Mouse (Mus musculus) midbrain, embryonic 11.5 days (tissue): ENCODE measurements around the gene Ccdc121. TPM values are rescaled to one million over a fixed set of nuclear protein-coding genes. Genes with fewer than 3 reads are reported as not detected.

Experiments used
- ATAC-seq: fragments of 200-750 bp; cut with Nextera tagmentation; 2 replicates; pipeline ENCODE4 v1.8.0; 2017; ENCODE audit warnings: moderate TSS enrichment, moderate library complexity; ENCODE audit not compliant: low FRiP score
- DNase-seq: peaks from one replicate; pipeline ENCODE4 v3.0.0; 2015; ENCODE audit warnings: low spot score; ENCODE audit errors: missing footprints
- H3K27ac ChIP-seq: fragments of 300-500 bp; sonication (generic); 2 replicates; pipeline ENCODE4 v1.5.1; 2014; ENCODE audit warnings: low read depth, low read length
- H3K27me3 ChIP-seq: fragments of 300-500 bp; sonication (generic); 2 replicates; pipeline ENCODE4 v1.6.1; 2014; ENCODE audit warnings: mild to moderate bottlenecking, low read length, moderate library complexity, mixed read lengths; ENCODE audit not compliant: control insufficient read depth, insufficient read depth
- H3K36me3 ChIP-seq: fragments of 300-500 bp; sonication (generic); 2 replicates; pipeline ENCODE4 v1.6.1; 2014; ENCODE audit warnings: mild to moderate bottlenecking, low read length, moderate library complexity, mixed read lengths; ENCODE audit not compliant: control insufficient read depth, insufficient read depth
- H3K4me1 ChIP-seq: fragments of 300-500 bp; sonication (generic); 2 replicates; pipeline ENCODE4 v1.6.1; 2014; ENCODE audit warnings: low read length; ENCODE audit not compliant: control insufficient read depth, insufficient read depth
- H3K4me2 ChIP-seq: fragments of 300-500 bp; sonication (generic); 2 replicates; pipeline ENCODE4 v1.6.1; 2014; ENCODE audit warnings: mild to moderate bottlenecking, moderate library complexity
- H3K4me3 ChIP-seq: fragments of 300-500 bp; sonication (generic); 2 replicates; pipeline ENCODE4 v1.5.1; 2014; ENCODE audit warnings: low read depth, low read length
- H3K9ac ChIP-seq: fragments of 300-500 bp; sonication (generic); 2 replicates; pipeline ENCODE4 v1.6.1; 2014; ENCODE audit warnings: low read length
- H3K9me3 ChIP-seq: fragments of 300-500 bp; sonication (generic); 2 replicates; pipeline ENCODE4 v1.6.1; 2016; ENCODE audit warnings: low read length; ENCODE audit not compliant: control insufficient read depth
- WGBS: fragments of 180-500 bp; shearing (Covaris S2); extraction: QIAGEN DNeasy Blood & Tissue Kit; methylation state at CpG from one replicate; pipeline ENCODE4 v1.1.7; 2014; 5-methylcytosine and 5-hydroxymethylcytosine counted together
- polyA plus RNA-seq: library from polyadenylated mRNA; unstranded; fragments of >200 nt; fragmentation: Nextera tagmentation; extraction: Ambion mirVana; gene quantifications from 2 replicates; pipeline ENCODE4 v1.2.1, GENCODE M21; 2014

Gene Ccdc121
- polyA plus RNA-seq, 1 experiment from 2014 or later: not detected

- H3K4me1 ChIP-seq: no peaks in the 10 kb centered on the region
- peaks cover 5% of the 10 kb centered on the region; the same call in 1 of the 2 replicates for H3K9me3 ChIP-seq
- no peaks in the 10 kb centered on the region for H3K36me3 ChIP-seq
- no peak overlapping the region for H3K4me2 ChIP-seq
- H3K27ac ChIP-seq: no peak overlapping the region
- no peak for DNase-seq
- ATAC-seq: no peak
- H3K4me3 ChIP-seq: no peak overlapping the region
- no peak overlapping the region for H3K9ac ChIP-seq
- WGBS: 87% methylated on average over 8 of the region's 8 CpGs
- H3K27me3 ChIP-seq: no peaks in the 10 kb centered on the region
These were observed 41.8 kb downstream of the Ccdc121 start for GRCm38 (mm10) chr1:181469415-181469814.

- Histone ChIP-seq H3K4me2 (no peak overlapping the region), H3K4me3 (no peak overlapping the region), H3K9me3 (peaks cover 5% of the 10 kb centered on the region; the same call in 1 of the 2 replicates), H3K27me3 (no peaks in the 10 kb centered on the region), H3K27ac (no peak overlapping the region), H3K4me1 (no peaks in the 10 kb centered on the region), H3K9ac (no peak overlapping the region), H3K36me3 (no peaks in the 10 kb centered on the region)
- ATAC-seq (no peak), DNase-seq (no peak)
- 90% methylated on average over 6 of the region's 6 CpGs for WGBS
These were observed 44.0 kb downstream of the Ccdc121 start for GRCm38 (mm10) chr1:181467321-181467670.

DNA sequence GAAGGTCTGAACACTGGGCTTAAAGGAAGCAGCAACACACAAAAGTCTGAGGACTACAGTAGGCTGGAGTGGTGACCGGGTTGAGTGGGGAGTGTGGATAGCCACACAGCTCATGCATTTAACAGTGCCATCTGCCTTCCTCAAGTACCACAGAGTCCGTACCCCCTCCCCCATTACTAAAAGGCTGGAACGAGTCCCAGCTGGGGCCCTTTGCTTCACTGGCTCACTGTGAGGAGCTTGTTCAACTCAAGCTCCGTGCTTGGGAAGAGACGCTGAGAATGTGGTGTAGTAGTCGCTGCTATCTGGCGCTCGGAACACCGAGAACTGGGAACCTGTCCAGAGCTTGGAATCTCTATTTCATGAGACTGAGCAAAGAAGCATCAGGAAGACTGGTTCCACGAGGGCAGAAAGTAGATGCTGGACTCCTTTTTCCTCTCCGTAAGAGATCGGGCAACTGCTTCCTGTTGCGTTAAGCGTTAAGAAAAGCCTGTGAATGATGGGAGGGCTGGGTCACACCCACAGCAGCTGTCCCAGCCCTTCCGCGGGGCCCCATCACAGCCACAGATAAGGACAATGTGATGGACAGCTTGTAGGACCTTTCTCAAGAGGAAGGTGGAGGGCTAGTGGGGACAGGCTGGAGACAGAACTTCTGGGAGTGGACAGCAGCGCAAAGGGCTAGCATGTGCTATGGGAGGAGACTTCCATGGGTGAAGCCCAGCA is 44.5 kb downstream of the Ccdc121 start:
- Histone ChIP-seq H3K4me2 (no peak overlapping the region), H3K4me1 (no peaks in the 10 kb centered on the region), H3K9me3 (peaks cover 5% of the 10 kb centered on the region; the same call in 1 of the 2 replicates), H3K27ac (no peak overlapping the region), H3K27me3 (no peaks in the 10 kb centered on the region), H3K36me3 (no peaks in the 10 kb centered on the region), H3K9ac (no peak overlapping the region), H3K4me3 (no peak overlapping the region)
- 85% methylated on average over 17 of the region's 17 CpGs for WGBS
- ATAC-seq (no peak), DNase-seq (no peak)

DNA sequence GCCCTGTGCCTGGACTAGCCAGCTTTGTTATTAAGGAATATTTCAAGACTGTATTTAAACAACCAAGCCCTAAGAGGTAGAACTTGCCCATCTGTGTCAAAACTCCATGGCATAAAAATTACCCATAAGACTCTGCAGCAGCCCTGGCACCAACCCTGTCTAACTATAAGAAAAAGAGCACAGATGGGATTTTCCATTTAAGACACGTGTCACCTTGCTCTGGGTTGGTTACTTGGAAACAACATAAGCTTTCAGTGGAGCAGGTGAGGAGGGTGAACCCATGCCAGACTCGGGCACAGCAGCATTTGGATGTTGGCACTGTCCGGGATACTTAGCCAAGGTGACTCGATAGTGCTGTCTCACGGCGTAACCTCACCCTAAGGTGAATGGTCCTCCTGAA is 45.2 kb downstream of the Ccdc121 start:
- no peaks in the 10 kb centered on the region for H3K27me3 ChIP-seq
- no peaks in the 10 kb centered on the region for H3K4me1 ChIP-seq
- no peaks in the 10 kb centered on the region; the same call in 1 of the 2 replicates for H3K9me3 ChIP-seq
- 93% methylated on average over 6 of the region's 6 CpGs for WGBS
- no peak overlapping the region for H3K4me2 ChIP-seq
- H3K4me3 ChIP-seq: no peak overlapping the region
- no peak for ATAC-seq
- H3K27ac ChIP-seq: no peak overlapping the region
- no peak overlapping the region for H3K9ac ChIP-seq
- no peak for DNase-seq
- H3K36me3 ChIP-seq: no peaks in the 10 kb centered on the region

DNA sequence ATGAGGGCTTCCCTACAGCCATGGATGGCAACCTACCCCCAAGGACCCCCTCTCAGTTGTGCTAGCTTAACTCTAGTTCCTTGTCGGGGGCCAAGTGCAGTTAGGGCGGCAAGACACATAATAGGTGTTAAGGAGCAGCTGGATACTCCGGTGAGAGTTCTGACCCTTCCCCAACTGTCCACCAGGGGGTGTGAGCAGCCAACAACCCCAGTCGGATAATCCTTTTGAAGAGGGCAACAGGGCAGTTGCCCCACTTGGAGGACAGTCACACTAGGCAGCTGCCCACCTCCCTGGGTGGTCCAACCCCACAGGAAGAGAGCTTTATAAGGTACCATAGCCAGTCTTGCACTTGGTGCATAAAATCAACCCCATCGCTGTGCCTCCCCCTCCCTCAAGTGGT is 46.2 kb downstream of the Ccdc121 start:
- Histone ChIP-seq H3K27ac (no peak overlapping the region), H3K4me2 (no peak overlapping the region), H3K9me3 (no peaks in the 10 kb centered on the region), H3K36me3 (no peaks in the 10 kb centered on the region), H3K4me3 (no peak overlapping the region), H3K4me1 (no peaks in the 10 kb centered on the region), H3K27me3 (no peaks in the 10 kb centered on the region), H3K9ac (no peak overlapping the region)
- WGBS: 58% methylated on average over 5 of the region's 5 CpGs
- ATAC-seq (no peak), DNase-seq (no peak)

- H3K9me3 ChIP-seq: no peaks in the 10 kb centered on the region
- no peak for DNase-seq
- no peak for ATAC-seq
- WGBS: 87% methylated on average over 6 of the region's 6 CpGs
- no peak overlapping the region for H3K4me3 ChIP-seq
- H3K27ac ChIP-seq: no peak overlapping the region
- H3K27me3 ChIP-seq: no peaks in the 10 kb centered on the region
- H3K4me2 ChIP-seq: no peak overlapping the region
- no peaks in the 10 kb centered on the region for H3K36me3 ChIP-seq
- no peak overlapping the region for H3K9ac ChIP-seq
- no peaks in the 10 kb centered on the region for H3K4me1 ChIP-seq
These were observed 48.4 kb downstream of the Ccdc121 start for GRCm38 (mm10) chr1:181462906-181463179.

DNA sequence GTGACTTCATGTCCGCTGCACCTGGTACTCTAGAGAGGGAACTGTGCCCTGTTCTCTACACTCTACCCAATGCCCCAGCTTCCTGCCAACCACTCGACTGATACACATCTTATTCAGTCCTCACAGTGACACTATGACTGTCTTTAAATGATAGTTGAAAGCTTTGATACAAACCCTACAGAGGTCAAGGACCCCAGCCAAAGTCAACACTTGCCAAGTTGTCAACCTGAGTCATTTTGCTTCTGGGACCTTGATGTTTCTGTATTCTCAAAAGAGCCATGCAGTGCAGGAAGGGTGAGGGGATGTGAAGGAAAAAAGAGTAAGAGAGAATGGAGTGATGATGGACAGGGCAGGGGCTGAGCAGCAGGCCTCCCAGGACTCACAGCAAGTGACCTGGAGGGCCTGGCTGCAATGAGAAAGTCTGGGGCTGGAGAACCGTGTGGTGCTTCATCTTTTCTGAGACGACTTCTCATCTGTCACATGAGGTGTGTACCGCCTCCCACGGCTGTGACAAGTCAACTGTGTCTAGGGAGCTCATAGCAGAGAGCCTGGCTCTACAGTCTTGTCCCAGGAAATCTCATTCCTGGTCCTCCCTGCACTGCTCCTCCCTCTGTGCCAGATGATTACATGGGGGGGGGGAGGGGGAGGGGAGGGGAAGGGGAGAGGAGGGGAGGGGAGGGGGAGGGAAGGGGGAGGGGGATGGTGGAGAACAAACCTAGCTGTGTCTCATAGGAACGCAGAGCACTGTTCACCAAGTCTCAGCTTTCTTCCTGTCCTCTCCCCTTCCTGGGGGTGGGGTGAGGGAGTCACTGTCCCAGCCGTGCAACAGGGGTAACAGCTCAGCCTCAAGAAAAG is 49.0 kb downstream of the Ccdc121 start:
- ATAC-seq (no peak), DNase-seq (no peak)
- Histone ChIP-seq H3K36me3 (no peaks in the 10 kb centered on the region), H3K4me2 (no peak overlapping the region), H3K27ac (no peak overlapping the region), H3K27me3 (no peaks in the 10 kb centered on the region), H3K9ac (no peak overlapping the region), H3K9me3 (no peaks in the 10 kb centered on the region), H3K4me1 (no peaks in the 10 kb centered on the region), H3K4me3 (no peak overlapping the region)
- 68% methylated on average over 8 of the region's 8 CpGs for WGBS

GRCm38 (mm10) chr1:181461484-181461883 is 49.8 kb downstream of the Ccdc121 start:
- H3K9ac ChIP-seq: no peak overlapping the region
- H3K27ac ChIP-seq: no peak overlapping the region
- no peak overlapping the region for H3K4me2 ChIP-seq
- DNase-seq (no peak), ATAC-seq (no peak)
- 81% methylated on average over 8 of the region's 8 CpGs for WGBS
- no peaks in the 10 kb centered on the region for H3K9me3 ChIP-seq
- no peaks in the 10 kb centered on the region for H3K4me1 ChIP-seq
- no peaks in the 10 kb centered on the region for H3K27me3 ChIP-seq
- H3K36me3 ChIP-seq: no peaks in the 10 kb centered on the region
- H3K4me3 ChIP-seq: no peak overlapping the region

DNA sequence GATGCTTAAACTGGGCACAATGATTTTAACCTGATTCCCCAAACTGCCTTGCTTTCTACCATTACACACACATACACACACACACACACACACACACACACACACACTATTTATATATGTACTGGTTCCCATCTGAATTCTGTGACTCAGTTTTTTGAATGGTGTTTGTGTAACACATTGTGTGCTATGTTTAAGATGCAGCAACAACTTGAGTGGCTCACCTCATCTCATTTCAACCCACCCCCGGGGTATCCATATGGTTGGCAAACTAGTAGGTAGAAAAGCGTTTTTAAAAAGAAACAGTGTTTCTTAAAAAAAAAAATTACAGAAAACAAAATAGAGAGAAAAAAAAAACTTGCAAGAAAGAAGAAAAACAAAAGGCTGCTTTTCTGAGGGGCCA is 51.0 kb downstream of the Ccdc121 start:
- 79% methylated on average over 2 of the region's 2 CpGs for WGBS
- Histone ChIP-seq H3K9ac (no peak overlapping the region), H3K36me3 (no peaks in the 10 kb centered on the region), H3K27ac (no peak overlapping the region), H3K27me3 (no peaks in the 10 kb centered on the region), H3K4me2 (no peak overlapping the region), H3K4me3 (no peak overlapping the region), H3K9me3 (no peaks in the 10 kb centered on the region), H3K4me1 (no peaks in the 10 kb centered on the region)
- DNase-seq (no peak), ATAC-seq (no peak)
